Mouse (Mus musculus) heart, postnatal 0 days (tissue): ENCODE measurements around the gene Tgm1. TPM values are rescaled to one million over a fixed set of nuclear protein-coding genes. Genes with fewer than 3 reads are reported as not detected.
A peak's percentile ranks its signal among the peaks of the same experiment; 100 is the strongest.

ENCODE experiments used
- ATAC-seq: fragments of 200-750 bp; cut with Nextera tagmentation; 2 replicates; pipeline ENCODE4 v1.8.0; 2017; ENCODE audit warnings: low read depth, moderate number of reproducible peaks, moderate library complexity; ENCODE audit not compliant: insufficient read depth
- DNase-seq: peaks from one replicate; pipeline ENCODE4 v3.0.0-alpha.2; 2016; ENCODE audit warnings: low spot score
- H3K27ac ChIP-seq: fragments of 300-500 bp; sonication (generic); 2 replicates; pipeline ENCODE4 v1.5.1; 2014; ENCODE audit warnings: low read depth, mild to moderate bottlenecking
- H3K27me3 ChIP-seq: fragments of 300-500 bp; sonication (generic); 2 replicates; pipeline ENCODE4 v1.6.1; 2014; ENCODE audit warnings: low read length, mixed read lengths; ENCODE audit not compliant: control insufficient read depth, insufficient read depth
- H3K36me3 ChIP-seq: fragments of 300-500 bp; sonication (generic); replicated peaks from 2 replicates; pipeline ENCODE4 v1.6.1; 2014; ENCODE audit warnings: low read length, mixed read lengths; ENCODE audit not compliant: control insufficient read depth, insufficient read depth
- H3K4me1 ChIP-seq: fragments of 300-500 bp; sonication (generic); 2 replicates; pipeline ENCODE4 v1.6.1; 2014; ENCODE audit warnings: antibody characterized with exemption; ENCODE audit not compliant: control insufficient read depth, insufficient read depth
- H3K4me2 ChIP-seq: fragments of 300-500 bp; sonication (generic); 2 replicates; pipeline ENCODE4 v1.6.1; 2014; ENCODE audit warnings: low read depth, mild to moderate bottlenecking, low read length, moderate library complexity
- H3K4me3 ChIP-seq: fragments of 300-500 bp; sonication (generic); 2 replicates; pipeline ENCODE4 v1.5.1; 2014; ENCODE audit warnings: low read depth, low read length
- H3K9ac ChIP-seq: fragments of 300-500 bp; sonication (generic); replicated peaks from 2 replicates; pipeline ENCODE4 v1.6.1; 2014; ENCODE audit warnings: low read depth, low read length, mixed read lengths
- H3K9me3 ChIP-seq: fragments of 300-500 bp; sonication (generic); replicated peaks from 2 replicates; pipeline ENCODE4 v1.6.1; 2016; ENCODE audit warnings: low read length; ENCODE audit not compliant: control insufficient read depth
- CTCF ChIP-seq: IDR thresholded peaks from 2 replicates; pipeline ENCODE4 v1.5.1; 2016; ENCODE audit warnings: antibody characterized with exemption, control low read depth, low read depth
- EP300 ChIP-seq: IDR thresholded peaks from 2 replicates; pipeline ENCODE4 v1.6.1; 2016; ENCODE audit warnings: antibody characterized with exemption, low read depth
- WGBS: fragments of 180-500 bp; shearing (Covaris S2); extraction: QIAGEN DNeasy Blood & Tissue Kit; methylation state at CpG from one replicate; pipeline ENCODE4 v1.1.7; 2014; 5-methylcytosine and 5-hydroxymethylcytosine counted together
- polyA plus RNA-seq: library from polyadenylated mRNA; unstranded; fragments of >200 nt; fragmentation: Nextera tagmentation; extraction: Ambion mirVana; gene quantifications from 2 replicates; pipeline ENCODE4 v1.2.1, GENCODE M21; 2015
- total RNA-seq: library from RNA; depleted of rRNA; stranded (reverse); fragments of >200 nt; gene quantifications from 2 replicates; pipeline ENCODE4 v1.2.3, GENCODE M21; 2014; ENCODE audit warnings: low replicate concordance

Gene Tgm1
- total and polyA plus RNA-seq, 2 experiments from 2014 or later: 0.27 to 1.3 TPM

DNA sequence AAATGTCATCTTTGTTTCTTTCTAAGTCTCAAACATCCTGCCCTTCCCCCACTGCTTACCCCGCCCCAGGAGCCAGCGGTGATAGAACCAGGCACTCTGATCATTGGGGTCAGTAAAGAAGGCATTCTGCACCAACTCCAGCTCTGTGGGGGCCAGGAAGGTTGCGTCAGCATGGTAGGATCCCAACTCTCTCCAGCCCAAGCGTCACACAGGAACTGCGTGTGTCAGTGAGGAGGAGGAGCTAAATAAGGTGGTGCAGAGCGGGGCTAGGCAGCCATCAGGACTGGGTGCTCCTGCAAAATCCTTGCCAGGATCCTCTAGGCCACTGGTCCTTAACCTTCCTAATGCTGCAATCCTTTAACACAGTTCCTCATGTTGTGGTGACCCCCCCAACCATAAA is 6.0 kb upstream of the Tgm1 start:
- Histone ChIP-seq H3K4me1 (no peaks in the 10 kb centered on the region; the same call in 1 of the 2 replicates), H3K9me3 (no peaks in the 10 kb centered on the region), H3K27me3 (no peaks in the 10 kb centered on the region), H3K4me3 (no peak overlapping the region), H3K9ac (no peak overlapping the region), H3K27ac (no peak overlapping the region), H3K36me3 (peaks cover 17% of the 10 kb centered on the region), H3K4me2 (no peak overlapping the region)
- 91% methylated on average over 6 of the region's 6 CpGs for WGBS
- no peak for TF ChIP-seq CTCF
- no peak for TF ChIP-seq EP300
- DNase-seq (no peak), ATAC-seq (no peak)

DNA sequence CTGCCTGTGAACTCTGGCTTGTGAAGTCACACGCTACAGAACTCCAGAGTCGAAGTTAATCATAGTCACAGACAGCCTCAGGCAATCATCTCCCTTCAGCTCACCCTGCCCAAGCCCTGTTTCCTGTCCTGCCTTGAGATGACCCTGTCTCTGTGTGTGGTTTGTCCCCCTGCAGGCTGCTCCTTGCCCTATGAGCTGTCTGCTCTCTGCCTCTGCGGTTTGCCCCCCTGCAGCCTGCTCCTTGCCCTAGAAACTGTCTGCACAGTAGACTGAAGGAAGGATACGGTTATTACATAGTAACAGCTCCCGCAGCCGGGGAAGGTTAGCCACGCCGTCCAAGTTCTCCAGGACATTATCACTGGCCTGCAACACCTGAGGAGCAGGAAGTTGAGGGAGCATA is 3.2 kb upstream of the Tgm1 start:
- Histone ChIP-seq H3K9ac (no peak overlapping the region), H3K4me2 (no peak overlapping the region), H3K4me3 (no peak overlapping the region), H3K4me1 (no peaks in the 10 kb centered on the region; the same call in 1 of the 2 replicates), H3K27me3 (peaks cover 19% of the 10 kb centered on the region), H3K27ac (no peak overlapping the region), H3K36me3 (peaks cover 17% of the 10 kb centered on the region), H3K9me3 (no peaks in the 10 kb centered on the region)
- no peak for DNase-seq
- no peak for ATAC-seq
- 81% methylated on average over 8 of the region's 8 CpGs for WGBS
- no peak for TF ChIP-seq CTCF
- TF ChIP-seq EP300: no peak

DNA sequence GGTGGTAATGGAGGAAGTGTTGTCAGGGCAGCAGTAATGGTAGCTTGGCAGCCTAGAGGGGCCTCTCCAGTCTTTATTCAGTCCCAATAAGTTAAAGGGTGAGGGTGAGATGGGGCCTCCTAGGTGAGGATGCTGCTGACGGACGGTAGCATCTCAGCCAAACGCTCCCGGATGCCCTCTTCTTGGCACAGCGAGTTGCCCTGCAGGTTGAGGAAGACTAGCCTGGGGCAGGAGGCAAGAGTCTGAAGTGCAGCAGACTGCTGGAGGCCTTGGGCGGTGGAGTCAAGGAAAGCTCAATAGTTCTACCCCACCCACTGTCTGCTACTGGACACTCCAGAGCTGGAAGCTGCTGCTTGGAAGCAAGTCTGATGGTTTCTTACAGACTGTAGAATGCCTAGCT is 2.5 kb upstream of the Tgm1 start:
- no peak for DNase-seq
- Histone ChIP-seq H3K36me3 (peaks cover 17% of the 10 kb centered on the region), H3K4me2 (no peak overlapping the region), H3K4me1 (no peaks in the 10 kb centered on the region; the same call in 1 of the 2 replicates), H3K27me3 (peaks cover 22% of the 10 kb centered on the region), H3K9ac (no peak overlapping the region), H3K4me3 (no peak overlapping the region), H3K27ac (no peak overlapping the region), H3K9me3 (no peaks in the 10 kb centered on the region)
- ATAC-seq: no peak; the same call in 1 of the 2 replicates
- TF ChIP-seq CTCF: no peak
- no peak for TF ChIP-seq EP300
- 90% methylated on average over 6 of the region's 6 CpGs for WGBS

DNA sequence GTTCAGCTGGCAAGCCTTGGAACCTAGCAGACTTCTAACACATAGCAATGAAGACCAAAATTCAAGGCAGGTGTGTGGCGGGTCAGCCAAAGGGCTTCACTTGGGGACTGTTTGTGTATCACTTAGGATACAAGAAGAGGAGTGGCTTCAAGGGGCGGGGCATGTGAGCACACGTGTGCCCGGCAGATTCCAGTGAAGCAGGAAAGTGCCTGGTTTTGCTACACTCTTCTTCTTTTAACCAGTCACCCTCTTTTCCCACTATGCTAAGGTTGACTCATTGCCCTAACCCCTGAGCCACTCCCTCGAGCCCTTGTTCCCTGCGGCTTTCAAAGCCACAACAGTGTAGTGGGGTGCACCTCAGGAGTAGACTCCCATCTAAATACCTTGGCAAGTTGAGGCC is 1.2 kb upstream of the Tgm1 start:
- Histone ChIP-seq H3K9me3 (no peaks in the 10 kb centered on the region), H3K4me3 (no peak overlapping the region), H3K9ac (no peak overlapping the region), H3K27ac (no peak overlapping the region), H3K36me3 (peaks cover 17% of the 10 kb centered on the region), H3K4me1 (no peaks in the 10 kb centered on the region), H3K4me2 (no peak overlapping the region), H3K27me3 (peaks cover 22% of the 10 kb centered on the region)
- WGBS: 33% methylated on average over 6 of the region's 6 CpGs
- no peak for TF ChIP-seq EP300
- TF ChIP-seq CTCF: no peak
- ATAC-seq: no peak
- peak; percentile 13 for DNase-seq

DNA sequence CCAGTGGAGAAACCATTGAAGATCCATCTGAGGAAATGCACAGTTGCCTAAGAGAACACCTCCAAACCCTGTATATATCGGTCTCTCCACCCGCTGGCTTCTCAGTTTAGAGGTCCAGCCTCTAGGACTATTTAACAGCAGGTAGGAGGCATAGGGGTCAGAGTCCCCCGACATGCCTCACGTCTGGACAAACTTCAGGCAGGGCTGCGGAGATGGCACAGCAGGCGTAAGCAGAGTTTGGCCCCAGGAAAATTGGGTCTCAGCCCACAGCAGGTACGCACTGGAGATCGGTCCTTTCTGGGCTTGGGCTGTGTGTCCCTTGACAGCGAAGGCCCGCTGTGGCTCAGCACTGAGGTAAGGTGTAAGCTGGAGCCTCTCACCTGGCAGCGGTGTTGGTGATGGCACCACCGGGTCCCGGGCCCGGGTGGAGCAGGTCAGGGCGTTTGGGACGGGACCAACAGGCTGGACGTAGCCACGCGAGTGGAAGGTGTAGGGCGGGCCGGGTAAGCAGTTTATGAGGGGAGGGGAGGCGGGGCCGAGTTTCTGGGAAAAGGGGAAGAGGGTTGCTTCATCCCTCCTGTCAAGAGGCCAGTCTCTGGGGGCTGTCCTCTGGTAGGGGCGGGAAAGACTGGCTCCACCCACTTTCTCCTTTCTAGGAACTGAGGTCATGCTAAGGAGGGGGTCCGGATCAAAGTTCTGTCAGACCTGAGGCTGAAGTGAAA is 558 bp downstream of the Tgm1 start:
- no peaks in the 10 kb centered on the region for H3K4me1 ChIP-seq
- no peak for TF ChIP-seq CTCF
- no peak for TF ChIP-seq EP300
- ATAC-seq (peak; percentile 43; the same call in 1 of the 2 replicates), DNase-seq (no peak)
- no peak overlapping the region for H3K27ac ChIP-seq
- WGBS: 15% methylated on average over 25 of the region's 25 CpGs
- H3K4me2 ChIP-seq: peak overlapping the region; percentile 46; the same call in 1 of the 2 replicates
- H3K36me3 ChIP-seq: peaks cover 17% of the 10 kb centered on the region
- no peaks in the 10 kb centered on the region for H3K9me3 ChIP-seq
- peaks cover 22% of the 10 kb centered on the region for H3K27me3 ChIP-seq
- H3K9ac ChIP-seq: no peak overlapping the region
- H3K4me3 ChIP-seq: no peak overlapping the region

DNA sequence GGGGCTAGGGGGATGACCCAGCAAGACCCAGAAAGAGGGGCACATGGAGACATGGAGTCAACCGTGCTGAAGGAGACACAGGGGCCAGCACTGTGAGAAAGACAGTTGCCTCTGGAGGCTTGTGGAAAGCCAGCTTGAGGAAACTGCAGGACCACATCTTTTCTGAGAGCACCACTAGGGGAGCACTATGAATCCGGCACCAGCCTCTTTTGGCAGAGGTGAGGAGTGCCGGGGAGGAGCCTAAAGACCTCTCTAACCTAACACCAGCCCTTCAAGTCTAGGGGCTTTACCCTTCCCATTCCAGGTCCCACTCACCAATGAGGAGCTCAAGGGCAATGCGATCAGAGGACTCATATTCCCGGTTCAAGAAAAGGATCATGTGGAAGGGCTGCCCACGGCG is 1.9 kb downstream of the Tgm1 start:
- Histone ChIP-seq H3K36me3 (peaks cover 8% of the 10 kb centered on the region; the same call in 1 of the 2 replicates), H3K9me3 (no peaks in the 10 kb centered on the region), H3K27me3 (peaks cover 22% of the 10 kb centered on the region), H3K4me2 (no peak overlapping the region), H3K4me3 (no peak overlapping the region), H3K9ac (no peak overlapping the region), H3K27ac (no peak overlapping the region), H3K4me1 (no peaks in the 10 kb centered on the region)
- ATAC-seq (no peak), DNase-seq (no peak)
- TF ChIP-seq EP300 (no peak), CTCF (no peak)
- WGBS: 70% methylated on average over 7 of the region's 7 CpGs
